10 mouse cellular contexts compared by ENCODE assay signal in the genomic region with DNA sequence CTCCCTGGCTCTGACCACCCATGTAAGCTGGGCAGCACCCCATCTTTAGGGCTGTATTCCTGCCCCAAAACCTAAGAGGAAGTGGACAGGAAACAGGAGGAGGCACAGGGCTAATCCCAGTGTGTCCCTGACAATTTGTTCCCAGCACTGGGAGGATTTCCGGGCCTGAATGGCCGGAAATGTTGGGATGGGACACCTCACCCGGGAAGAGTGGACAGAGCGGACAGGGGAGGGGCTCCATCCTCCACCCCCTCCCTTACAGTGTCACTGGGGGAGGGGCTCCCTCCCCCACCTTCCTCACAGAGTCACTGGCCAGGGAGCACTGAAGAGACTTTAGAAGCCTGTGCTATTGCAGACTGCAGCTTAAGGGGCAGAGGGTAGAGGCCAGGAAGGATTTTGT. TPM values are rescaled to one million over a fixed set of nuclear protein-coding genes. Genes with fewer than 3 reads are reported as not detected.
DNase-seq lines count a peak whose midpoint lies in the region; ATAC-seq lines count a peak whose summit lies in the region.
"Had no signal": no experiment of that assay in that cellular context is flagged by ENCODE, and none has a peak within 500 bp of the region (broad histone marks: within the 10 kb centered on the region; RNA-seq: fewer than 3 reads in every experiment).

No protein-coding gene starts in this region.

- 0 out of 2 replicates have a peak, but pooled peaks cover 2% of the 10 kb centered on the region for H3K36me3 ChIP-seq in embryonic facial prominence, embryonic 13.5 days

- no peak overlapping the region for H3K4me2 ChIP-seq in embryonic facial prominence, embryonic 13.5 days

- DNase-seq in gastrocnemius, postnatal 14 days: peak; percentile 44
- DNase-seq in gastrocnemius, adult 8-10 months (ENCODE audit: low spot score in 2 of 2): no peak
- peak; percentile 67 to 69 for DNase-seq in kidney, adult 8-10 months
- DNase-seq in lung, adult 18-20 months: peak; percentile 82 to 90
- no peak for DNase-seq in cerebellum, adult 18-20 months
- no peak for DNase-seq in c-Kit-positive CD71-positive TER-119-positive erythroid progenitor cells, embryonic 14.5 days (ENCODE audit: low spot score)

- H3K27me3 ChIP-seq in embryonic facial prominence, embryonic 13.5 days: peaks cover 4% of the 10 kb centered on the region

- H3K4me3 ChIP-seq in embryonic facial prominence, embryonic 13.5 days: no peak overlapping the region

- WGBS in embryonic facial prominence, embryonic 13.5 days: 43% methylated on average over 4 of the region's 4 CpGs

- H3K4me1 ChIP-seq in embryonic facial prominence, embryonic 13.5 days: peaks cover 33% of the 10 kb centered on the region

- ATAC-seq in embryonic facial prominence, embryonic 13.5 days (ENCODE audit: insufficient number of reproducible peaks, insufficient read depth, low FRiP score, low TSS enrichment, low read depth): no peak
- ATAC-seq in inflammation-experienced regulatory T-cells, adult 6 months: no peak
- ATAC-seq: CD4-positive, CD25-positive, alpha-beta regulatory T cell, adult 4 months had no signal

- no peaks in the 10 kb centered on the region for H3K9me3 ChIP-seq in embryonic facial prominence, embryonic 13.5 days

- intact Hi-C loops in gastrocnemius, postnatal 14 days (cut with DNase I; ENCODE audit: low total_unique reads): no loop called here

- 0 out of 2 replicates have a peak overlapping the region, but pooled peaks have one; percentile 51 for H3K27ac ChIP-seq in embryonic facial prominence, embryonic 13.5 days

- H3K9ac ChIP-seq in embryonic facial prominence, embryonic 13.5 days: 0 out of 2 replicates have a peak overlapping the region, but pooled peaks have one; percentile 32

RNA-seq across cellular contexts. Expression of gene 6330409D20Rik, which starts 5.9 kb away (rescaled TPM):
- total RNA-seq in gastrocnemius, postnatal 14 days (2021): not detected
- total RNA-seq in gastrocnemius, adult 8-10 months (2022): not detected
- 0.34 and 0.58 TPM in 2 replicates for polyA plus RNA-seq in embryonic facial prominence, embryonic 13.5 days (2015; fragmentation: Nextera tagmentation; extraction: Ambion mirVana)
- polyA plus RNA-seq in inflammation-experienced regulatory T-cells, adult 6 months (2017; shearing (Covaris generic)): 1 to 10 TPM in 2 of 3 experiments, not detected in 1; 1.2 to 1.3 TPM
- total RNA-seq: megakaryocyte-erythroid progenitor cell, adult 5-6 weeks had no signal

RNA-seq across cellular contexts. Expression of gene Sh2d3c, which starts 14.1 kb away (rescaled TPM):
- 10 to 100 TPM; 10.2 to 16.1 TPM for total RNA-seq in gastrocnemius, postnatal 14 days (2021)
- total RNA-seq in gastrocnemius, adult 8-10 months (2022): 1 to 10 TPM; 3.3 to 6.6 (median 6.1) TPM
- 19.4 and 21.8 TPM in 2 replicates for polyA plus RNA-seq in embryonic facial prominence, embryonic 13.5 days (2015; fragmentation: Nextera tagmentation; extraction: Ambion mirVana)
- 10 to 100 TPM; 56.2 to 83.0 (median 61.4) TPM for polyA plus RNA-seq in inflammation-experienced regulatory T-cells, adult 6 months (2017; shearing (Covaris generic))

RNA-seq across cellular contexts. Expression of gene Cdk9, which starts 22.1 kb away (rescaled TPM):
- 10 to 100 TPM; 21.3 to 23.9 TPM for total RNA-seq in gastrocnemius, postnatal 14 days (2021)
- 10 to 100 TPM; 17.0 to 22.2 (median 20.8) TPM for total RNA-seq in gastrocnemius, adult 8-10 months (2022)
- 102 and 114 TPM in 2 replicates for polyA plus RNA-seq in embryonic facial prominence, embryonic 13.5 days (2015; fragmentation: Nextera tagmentation; extraction: Ambion mirVana)
- 10 to 100 TPM; 21.2 to 31.2 (median 30.4) TPM for polyA plus RNA-seq in inflammation-experienced regulatory T-cells, adult 6 months (2017; shearing (Covaris generic))

RNA-seq across cellular contexts. Expression of gene Tor2a, which starts 22.1 kb away (rescaled TPM):
- total RNA-seq in gastrocnemius, postnatal 14 days (2021): 1 to 10 TPM; 7.5 to 8.2 TPM
- total RNA-seq in gastrocnemius, adult 8-10 months (2022): 1 to 10 TPM; 4.3 to 5.1 (median 4.6) TPM
- 65.1 and 72.3 TPM in 2 replicates for polyA plus RNA-seq in embryonic facial prominence, embryonic 13.5 days (2015; fragmentation: Nextera tagmentation; extraction: Ambion mirVana)
- polyA plus RNA-seq in inflammation-experienced regulatory T-cells, adult 6 months (2017; shearing (Covaris generic)): 10 to 100 TPM; 56.4 to 69.0 (median 67.4) TPM

RNA-seq across cellular contexts. Expression of gene Fpgs, which starts 31.0 kb away (rescaled TPM):
- total RNA-seq in gastrocnemius, postnatal 14 days (2021): 10 to 100 TPM in 1 of 2 experiments, 1 to 10 TPM in 1; 6.7 to 11.1 TPM
- 1 to 10 TPM; 4.2 to 5.8 (median 4.7) TPM for total RNA-seq in gastrocnemius, adult 8-10 months (2022)
- polyA plus RNA-seq in embryonic facial prominence, embryonic 13.5 days (2015; fragmentation: Nextera tagmentation; extraction: Ambion mirVana): 29.7 and 34.1 TPM in 2 replicates
- 1 to 10 TPM; 3.2 to 7.2 (median 5.8) TPM for polyA plus RNA-seq in inflammation-experienced regulatory T-cells, adult 6 months (2017; shearing (Covaris generic))

Comparison
In these comparisons a context has a peak if more than half of its experiments do, and no peak if none do; other contexts are left out.
1. DNase-seq: peak in gastrocnemius, postnatal 14 days (single experiment), kidney, adult 8-10 months (2 of 2) and lung, adult 18-20 months (2 of 2); none in gastrocnemius, adult 8-10 months (0 of 2), cerebellum, adult 18-20 months (0 of 2) and c-Kit-positive CD71-positive TER-119-positive erythroid progenitor cells, embryonic 14.5 days (single experiment).